Mouse (Mus musculus): ENCODE data around the gene Sympk. TPM values are rescaled to one million over a fixed set of nuclear protein-coding genes. Genes with fewer than 3 reads are reported as not detected.

Sympk gene
- polyA plus RNA-seq, 1 experiment from 2014 or later = 23.5 TPM

DNA sequence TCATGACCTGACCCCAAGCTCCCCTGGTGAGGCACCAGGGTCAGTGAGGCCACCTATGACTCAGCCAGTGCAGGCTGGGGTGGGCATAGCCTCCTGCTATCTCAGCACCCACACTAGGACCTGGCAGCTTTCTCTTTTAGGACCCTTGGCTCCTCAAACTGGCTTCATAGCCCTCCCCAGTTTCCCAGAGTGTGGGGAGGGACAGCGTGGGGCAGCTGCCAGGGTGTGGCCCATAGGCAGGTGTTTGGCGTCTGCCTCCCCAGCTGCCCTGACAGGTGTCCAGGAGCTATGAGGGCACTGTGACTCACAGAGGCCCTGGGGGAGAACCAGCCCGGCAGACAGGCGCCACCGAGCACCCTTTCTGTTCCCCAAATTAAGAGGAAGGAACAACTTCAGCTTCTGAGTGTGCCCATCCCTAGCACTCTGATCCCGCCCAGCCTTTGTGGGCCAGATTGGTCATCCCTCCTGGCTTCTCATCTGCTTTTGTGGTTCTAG lies 60.1 kb downstream of the Sympk start:
- Histone ChIP-seq H3K9me3 (ENCODE audit: control insufficient read depth, low read length) (no peaks in the 10 kb centered on the region), H3K27ac (ENCODE audit: low read length) (peak overlapping the region; percentile 61), H3K4me3 (ENCODE audit: low read length) (peak overlapping the region; percentile 50), H3K36me3 (ENCODE audit: control insufficient read depth, insufficient read depth, low read length) (peaks cover 28% of the 10 kb centered on the region), H3K4me1 (ENCODE audit: control insufficient read depth, insufficient read depth, low read length) (peaks cover 50% of the 10 kb centered on the region), H3K27me3 (replicated peaks; ENCODE audit: control insufficient read depth, insufficient read depth, low read length) (no peaks in the 10 kb centered on the region), H3K4me2 (ENCODE audit: low read depth, low read length) (peak overlapping the region; percentile 49), H3K9ac (ENCODE audit: low read depth, low read length) (peak overlapping the region; percentile 73)
- ATAC-seq = peak; percentile 25
- WGBS = 49% methylated on average over 6 of the region's 6 CpGs

- peaks cover 50% of the 10 kb centered on the region for H3K4me1 ChIP-seq (ENCODE audit: control insufficient read depth, insufficient read depth, low read length)
- peak overlapping the region; percentile 69 for H3K27ac ChIP-seq (ENCODE audit: low read length)
- peak overlapping the region; percentile 50 for H3K4me3 ChIP-seq (ENCODE audit: low read length)
- H3K27me3 ChIP-seq (replicated peaks; ENCODE audit: control insufficient read depth, insufficient read depth, low read length) = no peaks in the 10 kb centered on the region
- ATAC-seq = no peak
- H3K9me3 ChIP-seq (ENCODE audit: control insufficient read depth, low read length) = no peaks in the 10 kb centered on the region
- peak overlapping the region; percentile 49 for H3K4me2 ChIP-seq (ENCODE audit: low read depth, low read length)
- H3K36me3 ChIP-seq (ENCODE audit: control insufficient read depth, insufficient read depth, low read length) = peaks cover 28% of the 10 kb centered on the region
- H3K9ac ChIP-seq (ENCODE audit: low read depth, low read length) = peak overlapping the region; percentile 73
- WGBS = 32% methylated on average over 9 of the region's 9 CpGs
These were observed 60.8 kb downstream of the Sympk start for GRCm38 (mm10) chr7:19084921-19085473.

- ATAC-seq = no peak
- H3K9me3 ChIP-seq (ENCODE audit: control insufficient read depth, low read length) = no peaks in the 10 kb centered on the region
- 9% methylated on average over 6 of the region's 6 CpGs for whole genome bisulfite sequencing
- H3K9ac ChIP-seq (ENCODE audit: low read depth, low read length) = peak overlapping the region; percentile 73
- peak overlapping the region; percentile 49 for H3K4me2 ChIP-seq (ENCODE audit: low read depth, low read length)
- H3K27me3 ChIP-seq (replicated peaks; ENCODE audit: control insufficient read depth, insufficient read depth, low read length) = no peaks in the 10 kb centered on the region
- H3K27ac ChIP-seq (ENCODE audit: low read length) = peak overlapping the region; percentile 69
- H3K4me3 ChIP-seq (ENCODE audit: low read length) = peak overlapping the region; percentile 50
- peaks cover 50% of the 10 kb centered on the region for H3K4me1 ChIP-seq (ENCODE audit: control insufficient read depth, insufficient read depth, low read length)
- peaks cover 25% of the 10 kb centered on the region for H3K36me3 ChIP-seq (ENCODE audit: control insufficient read depth, insufficient read depth, low read length)
These were observed 61.3 kb downstream of the Sympk start for GRCm38 (mm10) chr7:19085495-19085894.

DNA sequence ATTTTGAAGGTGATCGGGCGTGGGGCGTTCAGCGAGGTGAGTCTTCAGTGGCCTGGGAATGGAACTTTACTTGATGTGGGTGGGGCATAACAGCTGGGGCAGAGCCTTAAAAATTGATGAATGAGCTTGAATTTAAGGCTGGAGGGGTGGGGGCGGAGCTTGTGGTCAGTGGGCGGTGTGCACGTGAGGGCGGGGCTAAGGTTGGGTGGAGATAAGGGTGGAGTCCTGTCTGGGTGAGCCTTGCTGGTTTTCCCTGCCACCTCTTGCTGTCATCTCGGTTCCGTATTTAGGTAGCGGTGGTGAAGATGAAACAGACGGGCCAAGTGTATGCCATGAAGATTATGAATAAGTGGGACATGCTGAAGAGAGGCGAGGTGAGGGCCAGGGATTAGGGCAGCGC lies 61.9 kb downstream of the Sympk start:
- Histone ChIP-seq H3K27ac (ENCODE audit: low read length) (peak overlapping the region; percentile 69; the same call in 1 of the 2 replicates), H3K4me2 (ENCODE audit: low read depth, low read length) (peak overlapping the region; percentile 49), H3K9me3 (ENCODE audit: control insufficient read depth, low read length) (no peaks in the 10 kb centered on the region), H3K27me3 (replicated peaks; ENCODE audit: control insufficient read depth, insufficient read depth, low read length) (no peaks in the 10 kb centered on the region), H3K36me3 (ENCODE audit: control insufficient read depth, insufficient read depth, low read length) (peaks cover 20% of the 10 kb centered on the region), H3K4me1 (ENCODE audit: control insufficient read depth, insufficient read depth, low read length) (peaks cover 50% of the 10 kb centered on the region), H3K4me3 (ENCODE audit: low read length) (peak overlapping the region; percentile 50), H3K9ac (ENCODE audit: low read depth, low read length) (peak overlapping the region; percentile 73)
- WGBS = 14% methylated on average over 14 of the region's 14 CpGs
- peak; percentile 59 for ATAC-seq

DNA sequence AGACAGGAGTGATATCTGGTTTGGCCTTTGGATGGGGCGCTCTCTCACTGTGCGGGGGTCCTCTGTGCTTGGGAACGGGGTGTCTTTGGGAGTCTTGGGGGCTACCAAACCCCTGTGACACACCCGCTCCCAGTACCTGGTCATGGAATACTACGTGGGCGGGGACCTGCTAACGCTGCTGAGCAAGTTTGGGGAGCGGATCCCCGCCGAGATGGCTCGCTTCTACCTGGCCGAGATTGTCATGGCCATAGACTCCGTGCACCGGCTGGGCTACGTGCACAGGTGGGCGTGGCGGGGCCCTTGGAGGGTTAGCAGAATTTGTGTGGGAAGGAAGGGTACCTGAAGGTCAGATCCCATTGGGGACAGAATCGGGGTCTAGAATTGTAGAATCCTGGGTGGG lies 62.6 kb downstream of the Sympk start:
- Histone ChIP-seq H3K27ac (ENCODE audit: low read length) (no peak overlapping the region), H3K9me3 (ENCODE audit: control insufficient read depth, low read length) (no peaks in the 10 kb centered on the region), H3K27me3 (replicated peaks; ENCODE audit: control insufficient read depth, insufficient read depth, low read length) (no peaks in the 10 kb centered on the region), H3K4me3 (ENCODE audit: low read length) (no peak overlapping the region), H3K36me3 (ENCODE audit: control insufficient read depth, insufficient read depth, low read length) (peaks cover 13% of the 10 kb centered on the region), H3K4me2 (ENCODE audit: low read depth, low read length) (no peak overlapping the region), H3K9ac (ENCODE audit: low read depth, low read length) (no peak overlapping the region), H3K4me1 (ENCODE audit: control insufficient read depth, insufficient read depth, low read length) (peaks cover 52% of the 10 kb centered on the region)
- ATAC-seq = no peak
- 69% methylated on average over 18 of the region's 18 CpGs for WGBS

- no peak overlapping the region for H3K4me2 ChIP-seq (ENCODE audit: low read depth, low read length)
- H3K9ac ChIP-seq (ENCODE audit: low read depth, low read length) = no peak overlapping the region
- H3K36me3 ChIP-seq (ENCODE audit: control insufficient read depth, insufficient read depth, low read length) = 0 out of 2 replicates have a peak, but pooled peaks cover 5% of the 10 kb centered on the region
- no peak overlapping the region for H3K4me3 ChIP-seq (ENCODE audit: low read length)
- H3K27me3 ChIP-seq (replicated peaks; ENCODE audit: control insufficient read depth, insufficient read depth, low read length) = no peaks in the 10 kb centered on the region
- no peak overlapping the region for H3K27ac ChIP-seq (ENCODE audit: low read length)
- no peaks in the 10 kb centered on the region for H3K9me3 ChIP-seq (ENCODE audit: control insufficient read depth, low read length)
- ATAC-seq = no peak
- 44% methylated on average over 10 of the region's 10 CpGs for WGBS
- H3K4me1 ChIP-seq (ENCODE audit: control insufficient read depth, insufficient read depth, low read length) = peaks cover 50% of the 10 kb centered on the region
These were observed 64.6 kb downstream of the Sympk start for GRCm38 (mm10) chr7:19088813-19089212.

DNA sequence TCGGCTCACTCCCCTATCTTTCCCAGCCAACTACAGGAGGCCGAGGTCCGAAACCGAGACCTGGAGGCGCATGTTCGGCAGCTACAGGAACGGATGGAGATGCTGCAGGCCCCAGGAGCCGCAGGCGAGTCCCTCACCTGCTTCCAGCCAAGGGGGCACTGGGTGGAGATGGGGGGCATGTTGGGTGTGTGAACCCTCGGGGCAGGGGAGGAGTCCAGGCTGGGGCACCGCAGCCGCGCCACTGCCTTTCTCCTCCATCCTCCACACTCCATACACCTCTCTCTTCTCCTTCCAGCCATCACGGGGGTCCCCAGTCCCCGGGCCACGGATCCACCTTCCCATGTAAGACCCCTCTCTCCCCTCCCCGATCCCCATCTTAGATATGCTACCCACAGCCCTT lies 67.7 kb downstream of the Sympk start:
- ATAC-seq = no peak
- Histone ChIP-seq H3K9me3 (ENCODE audit: control insufficient read depth, low read length) (no peaks in the 10 kb centered on the region), H3K4me1 (ENCODE audit: control insufficient read depth, insufficient read depth, low read length) (peaks cover 33% of the 10 kb centered on the region), H3K27me3 (replicated peaks; ENCODE audit: control insufficient read depth, insufficient read depth, low read length) (no peaks in the 10 kb centered on the region), H3K9ac (ENCODE audit: low read depth, low read length) (peak overlapping the region; percentile 68), H3K4me3 (ENCODE audit: low read length) (no peak overlapping the region), H3K27ac (ENCODE audit: low read length) (peak overlapping the region; percentile 96; the same call in 1 of the 2 replicates), H3K36me3 (ENCODE audit: control insufficient read depth, insufficient read depth, low read length) (0 out of 2 replicates have a peak, but pooled peaks cover 5% of the 10 kb centered on the region), H3K4me2 (ENCODE audit: low read depth, low read length) (peak overlapping the region; percentile 93; the same call in 1 of the 2 replicates)
- 54% methylated on average over 17 of the region's 17 CpGs for WGBS

DNA sequence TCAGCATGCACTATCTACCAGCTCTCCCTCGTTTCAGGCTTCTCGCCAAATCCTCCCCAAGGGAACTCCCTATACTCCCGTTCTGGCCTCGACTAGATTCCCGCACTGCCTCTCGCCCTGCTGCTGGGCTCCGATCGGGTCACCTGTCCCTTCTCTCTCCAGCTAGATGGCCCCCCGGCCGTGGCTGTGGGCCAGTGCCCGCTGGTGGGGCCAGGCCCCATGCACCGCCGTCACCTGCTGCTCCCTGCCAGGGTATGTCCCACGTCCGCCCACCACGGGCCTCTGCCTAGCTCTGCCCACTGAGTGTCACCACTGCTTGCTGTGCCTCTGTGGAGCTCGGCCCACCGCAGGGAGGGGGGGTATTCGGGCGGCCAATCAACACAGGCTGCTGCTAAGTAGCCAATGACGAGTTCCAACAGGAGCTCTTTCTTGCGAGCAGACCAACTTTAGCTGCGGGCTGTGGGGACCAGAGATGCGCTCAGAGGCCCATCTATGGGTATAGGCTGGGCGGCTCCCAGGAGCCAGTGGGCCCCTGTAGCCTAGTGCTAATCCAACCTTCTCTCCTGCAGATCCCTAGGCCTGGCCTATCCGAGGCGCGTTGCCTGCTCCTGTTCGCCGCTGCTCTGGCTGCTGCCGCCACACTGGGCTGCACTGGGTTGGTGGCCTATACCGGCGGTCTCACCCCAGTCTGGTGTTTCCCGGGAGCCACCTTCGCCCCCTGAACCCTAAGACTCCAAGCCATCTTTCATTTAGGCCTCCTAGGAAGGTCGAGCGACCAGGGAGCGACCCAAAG lies 68.4 kb downstream of the Sympk start:
- peak; percentile 19 for ATAC-seq
- H3K4me1 ChIP-seq (ENCODE audit: control insufficient read depth, insufficient read depth, low read length) = peaks cover 39% of the 10 kb centered on the region
- no peaks in the 10 kb centered on the region for H3K27me3 ChIP-seq (replicated peaks; ENCODE audit: control insufficient read depth, insufficient read depth, low read length)
- peak overlapping the region; percentile 96 for H3K27ac ChIP-seq (ENCODE audit: low read length)
- peak overlapping the region; percentile 93 for H3K4me2 ChIP-seq (ENCODE audit: low read depth, low read length)
- peaks cover 5% of the 10 kb centered on the region; the same call in 1 of the 2 replicates for H3K36me3 ChIP-seq (ENCODE audit: control insufficient read depth, insufficient read depth, low read length)
- H3K9me3 ChIP-seq (ENCODE audit: control insufficient read depth, low read length) = no peaks in the 10 kb centered on the region
- peak overlapping the region; percentile 78 for H3K4me3 ChIP-seq (ENCODE audit: low read length)
- 11% methylated on average over 38 of the region's 38 CpGs for WGBS
- peak overlapping the region; percentile 68 for H3K9ac ChIP-seq (ENCODE audit: low read depth, low read length)

DNA sequence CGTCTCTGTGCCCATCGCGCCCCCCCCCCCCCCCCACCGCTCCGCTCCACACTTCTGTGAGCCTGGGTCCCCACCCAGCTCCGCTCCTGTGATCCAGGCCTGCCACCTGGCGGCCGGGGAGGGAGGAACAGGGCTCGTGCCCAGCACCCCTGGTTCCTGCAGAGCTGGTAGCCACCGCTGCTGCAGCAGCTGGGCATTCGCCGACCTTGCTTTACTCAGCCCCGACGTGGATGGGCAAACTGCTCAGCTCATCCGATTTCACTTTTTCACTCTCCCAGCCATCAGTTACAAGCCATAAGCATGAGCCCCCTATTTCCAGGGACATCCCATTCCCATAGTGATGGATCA lies 69.0 kb downstream of the Sympk start:
- WGBS = 0% methylated on average over 11 of the region's 15 CpGs
- Histone ChIP-seq H3K36me3 (ENCODE audit: control insufficient read depth, insufficient read depth, low read length) (peaks cover 2% of the 10 kb centered on the region; the same call in 1 of the 2 replicates), H3K4me3 (ENCODE audit: low read length) (peak overlapping the region; percentile 78), H3K4me2 (ENCODE audit: low read depth, low read length) (peak overlapping the region; percentile 93), H3K9me3 (ENCODE audit: control insufficient read depth, low read length) (no peaks in the 10 kb centered on the region), H3K27me3 (replicated peaks; ENCODE audit: control insufficient read depth, insufficient read depth, low read length) (no peaks in the 10 kb centered on the region), H3K9ac (ENCODE audit: low read depth, low read length) (peak overlapping the region; percentile 68), H3K27ac (ENCODE audit: low read length) (peak overlapping the region; percentile 96), H3K4me1 (ENCODE audit: control insufficient read depth, insufficient read depth, low read length) (peaks cover 44% of the 10 kb centered on the region)
- peak; percentile 48 for ATAC-seq
